Mouse (Mus musculus): ENCODE data around the gene Itih5.

Gene Itih5

GRCm38 (mm10) chr2:10168016-10168415, 14.6 kb downstream of the Itih5 start:
- no peak for DNase-seq

GRCm38 (mm10) chr2:10169991-10170390, 16.6 kb downstream of the Itih5 start:
- DNase-seq, result no peak

GRCm38 (mm10) chr2:10193553-10193952, 40.2 kb downstream of the Itih5 start:
- no peak for DNase-seq

GRCm38 (mm10) chr2:10195162-10195561, 41.8 kb downstream of the Itih5 start:
- DNase-seq, result no peak

- no peak for DNase-seq
Observed at GRCm38 (mm10) chr2:10199326-10199725, 46.0 kb downstream of the Itih5 start.

DNA sequence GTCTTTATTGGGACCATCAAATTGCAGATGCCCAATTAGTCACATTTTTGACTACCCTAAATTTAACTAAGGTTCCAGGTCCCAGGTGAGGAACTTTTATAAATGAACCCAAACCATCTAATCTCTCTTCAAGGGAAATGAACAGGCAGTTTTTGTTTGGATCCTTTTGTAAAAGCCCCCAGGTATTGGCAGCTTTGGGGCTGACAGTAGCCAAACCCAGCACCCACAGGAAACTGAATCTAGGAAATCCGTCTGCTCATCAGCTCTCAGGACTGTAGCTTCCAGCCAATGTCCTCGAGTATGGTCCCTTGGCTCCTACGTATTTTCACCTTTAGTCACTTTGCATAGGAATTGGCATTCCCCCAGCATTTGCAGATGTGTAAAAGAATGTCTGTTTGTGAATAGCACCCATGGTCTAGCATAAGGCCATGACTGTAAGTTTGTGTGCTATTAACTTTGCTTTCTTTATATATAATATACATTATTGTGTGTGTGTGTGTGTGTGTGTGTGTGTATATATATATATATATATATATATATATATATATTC, 47.4 kb downstream of the Itih5 start:
- no peak for DNase-seq

DNA sequence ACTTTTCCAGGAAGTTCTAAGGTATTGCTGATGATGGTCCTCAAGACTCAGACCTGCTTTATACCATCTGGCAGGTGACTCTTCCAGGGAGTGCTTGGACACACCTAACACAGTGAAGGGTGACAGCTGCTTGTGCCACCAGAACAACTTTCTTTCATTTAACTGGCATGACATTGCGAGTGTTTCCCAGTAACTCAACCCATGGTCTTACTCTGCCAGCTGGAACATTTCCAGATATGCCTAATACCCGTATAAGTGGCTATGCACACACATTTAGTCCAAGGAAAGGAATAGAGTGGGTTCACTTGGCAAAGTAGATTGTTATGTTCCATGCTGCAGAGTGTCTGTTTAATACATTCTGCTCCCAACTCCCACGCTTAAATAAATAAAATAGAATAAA, 50.9 kb downstream of the Itih5 start:
- DNase-seq, result no peak

DNA sequence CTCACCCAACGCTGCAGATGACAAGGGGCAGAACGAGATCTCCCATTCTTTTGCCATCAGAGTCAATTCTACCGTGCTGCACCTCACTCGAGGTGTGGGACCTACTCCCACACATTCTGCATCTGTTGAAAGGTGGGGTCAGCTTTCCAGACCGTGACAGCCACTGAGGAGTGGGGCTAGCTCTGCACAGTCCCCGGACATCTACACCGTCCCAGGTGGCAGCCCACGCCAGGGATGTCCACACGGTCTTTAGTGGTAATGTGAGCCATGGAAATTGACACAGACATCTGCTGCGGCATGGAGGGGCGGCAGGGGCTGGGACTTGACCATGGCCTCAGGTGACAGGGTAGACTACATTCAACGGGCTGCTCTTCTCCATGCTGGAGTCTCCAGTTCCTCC, 60.1 kb downstream of the Itih5 start:
- DNase-seq, result no peak

DNA sequence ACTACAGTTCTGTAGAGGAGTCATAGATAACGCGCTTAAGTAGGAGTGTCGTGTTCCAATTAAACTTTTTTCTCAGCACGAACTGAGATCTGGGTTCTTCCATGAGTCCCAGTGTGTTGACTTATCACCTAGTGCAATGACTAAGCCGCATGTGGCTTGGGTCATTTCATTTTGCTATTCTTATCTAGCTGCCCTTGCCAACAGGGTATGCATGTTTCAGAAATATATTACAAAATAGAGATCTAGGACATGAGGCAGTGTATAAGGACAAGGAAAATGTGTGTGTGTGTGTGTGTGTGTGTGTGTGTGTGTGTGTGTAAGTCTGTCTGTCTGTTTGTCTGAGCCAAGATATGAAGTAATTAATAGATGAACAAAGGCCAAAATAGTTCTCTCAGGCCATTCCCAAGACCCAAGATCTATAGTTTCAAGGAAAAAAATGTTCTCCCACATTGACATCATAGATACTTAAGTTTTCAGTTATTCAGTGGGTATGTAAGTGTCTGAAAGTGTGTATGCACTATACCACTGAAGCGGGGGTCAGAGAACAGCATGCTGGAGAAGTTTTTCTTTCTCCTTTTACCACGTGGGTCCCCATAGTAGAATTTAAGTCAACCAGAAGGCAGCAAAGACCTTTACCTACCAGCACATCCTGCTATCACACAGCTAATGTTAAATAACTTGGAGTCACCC, 62.6 kb downstream of the Itih5 start:
- DNase-seq, result no peak

- no peak for DNase-seq
Observed at GRCm38 (mm10) chr2:10216566-10217247, 63.3 kb downstream of the Itih5 start.

GRCm38 (mm10) chr2:10221862-10222261, 68.5 kb downstream of the Itih5 start:
- no peak for DNase-seq

GRCm38 (mm10) chr2:10226907-10227306, 73.5 kb downstream of the Itih5 start:
- no peak for DNase-seq

GRCm38 (mm10) chr2:10231971-10232370, 78.6 kb downstream of the Itih5 start:
- no peak for DNase-seq

GRCm38 (mm10) chr2:10236554-10236953, 83.2 kb downstream of the Itih5 start:
- DNase-seq, result no peak

GRCm38 (mm10) chr2:10242970-10243369, 89.6 kb downstream of the Itih5 start:
- no peak for DNase-seq

DNA sequence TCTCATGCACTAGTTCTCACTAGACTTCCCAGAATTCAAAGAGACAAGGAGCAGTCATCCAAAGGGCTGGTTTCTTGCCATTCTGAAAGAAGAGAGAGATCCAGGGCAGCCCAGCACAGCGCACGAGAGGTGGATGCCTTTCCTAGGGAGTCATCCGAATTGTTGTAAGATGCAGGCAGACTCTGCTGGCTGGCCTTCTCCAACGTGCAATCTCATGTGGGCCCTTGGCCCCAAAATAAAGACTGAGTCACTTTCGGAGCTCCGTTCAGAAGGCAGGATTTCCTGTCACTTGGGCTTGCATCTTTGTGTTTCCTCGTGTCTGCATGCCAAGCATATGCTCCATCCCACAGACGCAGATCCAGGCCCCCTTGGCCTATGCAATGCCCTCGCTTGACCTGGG, 97.1 kb downstream of the Itih5 start:
- no peak for DNase-seq

DNA sequence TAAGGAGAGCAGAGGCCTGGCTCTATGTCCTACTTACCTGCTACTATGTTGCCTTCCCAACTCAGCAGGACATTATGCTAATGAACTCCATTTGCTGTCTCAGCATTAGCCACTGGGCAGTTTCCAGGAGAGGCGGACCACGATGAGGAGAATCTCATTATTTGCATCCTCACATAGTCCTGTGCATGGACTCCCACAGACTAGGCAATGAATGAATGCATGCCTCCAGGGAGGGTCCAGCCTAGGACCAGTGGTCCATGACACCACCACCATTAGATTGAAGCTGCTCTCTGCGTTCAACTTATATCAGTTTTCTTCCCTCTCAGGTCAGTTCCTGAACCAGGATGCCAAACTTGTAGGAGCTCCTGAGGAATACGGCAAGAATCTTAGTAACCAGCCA, 97.6 kb downstream of the Itih5 start:
- DNase-seq, result no peak

DNA sequence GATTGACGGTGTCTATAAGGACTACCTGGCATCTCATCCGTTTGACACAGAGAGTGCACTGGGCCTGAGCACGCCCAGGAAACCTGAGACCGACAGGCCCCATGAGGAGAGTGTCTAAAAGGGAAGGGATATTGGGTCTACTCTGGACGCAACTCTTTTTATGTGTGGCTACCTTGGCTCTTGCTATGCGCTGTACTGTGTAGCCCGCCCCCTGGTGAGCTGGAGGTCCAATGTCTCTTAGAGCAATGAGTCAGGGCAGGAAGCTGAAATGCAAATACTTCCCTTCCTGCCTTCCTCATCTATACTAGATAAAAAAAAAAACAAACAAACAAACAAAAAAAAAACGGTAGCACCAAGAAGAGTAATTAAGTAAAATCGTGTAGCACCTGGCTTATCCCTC, 98.1 kb downstream of the Itih5 start:
- DNase-seq, result no peak

DNA sequence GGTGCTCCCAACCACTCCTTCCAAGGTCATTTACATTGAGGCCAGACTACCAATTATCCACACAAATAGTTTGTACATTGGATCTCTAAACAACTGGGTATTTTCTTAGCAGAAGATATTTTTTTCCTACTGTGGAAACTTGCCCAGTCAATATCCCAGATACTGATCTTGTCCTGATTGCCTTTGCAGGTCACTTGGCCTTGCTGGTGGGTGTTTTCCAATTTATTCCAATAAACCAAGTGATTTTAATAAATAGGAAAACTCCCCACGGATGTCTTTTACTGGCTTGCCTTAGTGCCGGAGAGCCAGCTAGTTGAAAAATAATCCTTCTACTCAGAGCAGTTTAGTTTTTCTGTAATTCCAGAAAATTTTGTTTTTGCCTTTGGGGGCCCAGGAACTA, 98.6 kb downstream of the Itih5 start:
- DNase-seq, result no peak

DNA sequence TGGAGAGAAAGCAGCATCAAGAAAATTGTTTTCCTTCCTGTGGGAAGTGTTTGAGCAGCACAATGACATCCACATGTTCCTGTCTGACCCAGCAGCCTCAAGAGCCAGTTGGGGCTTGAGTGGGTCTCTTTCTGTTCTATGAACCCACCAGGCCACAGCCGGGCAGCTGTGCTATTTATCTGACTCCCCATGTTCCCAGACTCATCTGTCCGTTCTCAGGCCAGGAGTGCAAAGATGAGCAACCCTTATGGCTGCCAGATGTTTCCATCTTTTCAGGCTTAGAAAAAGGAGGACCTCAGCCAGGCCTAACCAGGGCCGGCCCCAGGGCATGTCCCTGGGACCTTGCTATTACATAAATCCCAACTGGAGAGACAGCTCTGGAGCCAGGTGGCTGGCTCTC, 100.0 kb downstream of the Itih5 start:
- DNase-seq, result no peak

- DNase-seq, result no peak
Observed at GRCm38 (mm10) chr2:10256949-10257348, 103.6 kb downstream of the Itih5 start.

DNA sequence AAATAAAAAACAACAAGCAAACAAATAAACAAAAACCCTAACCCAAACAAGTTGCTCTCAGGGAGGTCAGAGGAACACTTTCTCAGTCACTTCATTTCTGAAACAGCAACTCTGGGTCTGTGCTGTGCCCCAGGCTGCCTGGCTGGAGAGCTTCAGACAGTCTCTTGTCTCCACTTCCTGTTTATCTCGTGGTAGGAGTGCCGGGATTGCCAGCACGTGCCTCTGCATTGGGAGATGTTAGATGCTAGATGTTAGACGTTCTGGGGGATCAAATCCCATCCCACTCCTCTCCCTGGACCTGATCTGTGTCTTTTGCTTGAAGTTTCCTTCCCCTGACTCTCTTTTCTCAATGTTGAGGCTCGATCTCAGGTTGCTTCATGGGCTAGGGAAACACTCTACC, 104.9 kb downstream of the Itih5 start:
- DNase-seq, result no peak

- no peak for DNase-seq
Observed at GRCm38 (mm10) chr2:10260109-10260508, 106.7 kb downstream of the Itih5 start.

DNA sequence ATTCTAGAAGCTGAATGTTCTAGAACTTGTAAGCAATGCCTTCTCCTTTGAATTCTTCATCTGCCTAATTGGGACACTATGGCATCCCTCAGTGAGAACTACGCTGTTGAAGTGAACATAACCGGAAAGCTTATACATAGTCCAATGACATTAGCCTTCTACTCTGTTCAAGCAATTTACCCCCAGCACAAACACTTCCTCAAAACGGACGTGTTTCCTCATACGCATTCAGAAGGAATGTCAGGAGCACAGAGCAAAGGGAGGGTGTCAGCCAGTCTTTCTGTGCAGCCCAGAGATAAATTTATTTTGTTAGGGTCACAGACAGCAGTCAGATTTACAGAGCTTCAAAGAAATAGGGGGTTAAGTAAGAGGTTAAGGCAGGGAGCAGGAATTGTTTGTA, 108.0 kb downstream of the Itih5 start:
- DNase-seq, result no peak

- DNase-seq, result no peak
Observed at GRCm38 (mm10) chr2:10262722-10263121, 109.4 kb downstream of the Itih5 start.

Measured in spleen, adult 18-20 months (tissue).